Mouse (Mus musculus) hematopoietic multipotent progenitor cell, adult 10-12 weeks (in vitro differentiated cells): ENCODE results near the gene Gm45799. TPM values are rescaled to one million over a fixed set of nuclear protein-coding genes. Genes with fewer than 3 reads are reported as not detected.

Source experiments
- polyA plus RNA-seq: library from polyadenylated mRNA; stranded (reverse); fragments of >175 nt; gene quantifications from 2 replicates; pipeline ENCODE4 v1.2.3, GENCODE M21; 2012; ENCODE audit warnings: low replicate concordance

The Gm45799 gene
- polyA plus RNA-seq: 19.2 and 82.8 TPM in 2 replicates

GRCm38 (mm10) chr7:105640233-105640893, at the start of gene Gm45799, which contains the start of gene Arfip2:
Gene Gm45799, plus strand, starts transcription at chr7:105640552.
Gene Arfip2, minus strand, starts transcription at chr7:105640416.

GRCm38 (mm10) chr7:105633127-105633800, 7.1 kb upstream of the Gm45799 start, which contains the start of gene Trim3:
Gene Trim3, minus strand, starts transcription at chr7:105633571.

GRCm38 (mm10) chr7:105639756-105640155, 596 bp upstream of the Gm45799 start, which contains the start of gene Timm10b:
Gene Timm10b, plus strand, starts transcription at chr7:105640056.

GRCm38 (mm10) chr7:105650639-105651435, 10.5 kb downstream of the Gm45799 start, which contains the start of gene Dnhd1:
Gene Dnhd1, plus strand, starts transcription at chr7:105650827.

Other genes with a start within 250 kb of the Gm45799 start
- gene Fam160a2, start 240.5 kb upstream of the Gm45799 start, polyA plus RNA-seq: 57.7 and 80.4 TPM in 2 replicates
- gene Cnga4, start 236.0 kb upstream of the Gm45799 start, polyA plus RNA-seq: not detected in 2 replicates
- gene Cckbr, start 214.8 kb upstream of the Gm45799 start, polyA plus RNA-seq: not detected in 2 replicates
- gene Cavin3, start 158.3 kb upstream of the Gm45799 start, polyA plus RNA-seq: 0.08 and 3.0 TPM in 2 replicates
- 27.1 and 27.5 TPM in 2 replicates for gene Smpd1, start 86.2 kb upstream of the Gm45799 start, polyA plus RNA-seq
- gene Apbb1, start 58.9 kb upstream of the Gm45799 start, polyA plus RNA-seq: 3.8 and 5.9 TPM in 2 replicates
- gene Hpx, start 40.4 kb upstream of the Gm45799 start, polyA plus RNA-seq: not detected in 2 replicates
- gene Trim3, start 7.0 kb upstream of the Gm45799 start, polyA plus RNA-seq: 17.6 and 34.8 TPM in 2 replicates
- gene Timm10b, start 496 bp upstream of the Gm45799 start, polyA plus RNA-seq: 181 and 245 TPM in 2 replicates
- gene Arfip2, start 136 bp upstream of the Gm45799 start, polyA plus RNA-seq: 48.8 and 71.0 TPM in 2 replicates
- 0.36 and 0.73 TPM in 2 replicates for gene Dnhd1, start 10.3 kb downstream of the Gm45799 start, polyA plus RNA-seq
- gene Ilk, start 96.0 kb downstream of the Gm45799 start, polyA plus RNA-seq: 30.6 and 38.7 TPM in 2 replicates
- 21.9 and 24.4 TPM in 2 replicates for gene Rrp8, start 96.8 kb downstream of the Gm45799 start, polyA plus RNA-seq
- 215 and 392 TPM in 2 replicates for gene Taf10, start 103.8 kb downstream of the Gm45799 start, polyA plus RNA-seq
- gene Tpp1, start 111.7 kb downstream of the Gm45799 start, polyA plus RNA-seq: 65.0 and 83.6 TPM in 2 replicates
- gene Dchs1, start 147.1 kb downstream of the Gm45799 start, polyA plus RNA-seq: 0.22 and 0.67 TPM in 2 replicates
- 46.0 and 85.0 TPM in 2 replicates for gene Mrpl17, start 170.5 kb downstream of the Gm45799 start, polyA plus RNA-seq